Mouse (Mus musculus) MEL (cell line): Measurements from ENCODE around the gene Dock9. TPM values are rescaled to one million over a fixed set of nuclear protein-coding genes. Genes with fewer than 3 reads are reported as not detected.

ENCODE experiments used
- DNase-seq: peaks from one replicate; pipeline ENCODE4 v3.0.0; 2011; ENCODE audit warnings: low read depth, low spot score
- H3K27ac ChIP-seq: 2 replicates; pipeline ENCODE4 v1.5.1; 2012; ENCODE audit warnings: low read depth, mild to moderate bottlenecking, control low read depth, low read length, moderate library complexity; ENCODE audit not compliant: control insufficient read depth
- H3K27me3 ChIP-seq, 2 experiments: fragments of 150-350 bp in 1 of 2; sonication (generic) in 1 of 2; 2 replicates each; pipeline ENCODE4 v1.6.1; 2012; ENCODE audit warnings: low read length in 2 of 2, mild to moderate bottlenecking in 2 of 2, improper control_type of control experiment in 1 of 2, moderate library complexity in 1 of 2; ENCODE audit not compliant: insufficient read depth in 2 of 2, control insufficient read depth in 1 of 2
- H3K36me3 ChIP-seq, 2 experiments: 2 replicates each; pipeline ENCODE4 v1.6.1; 2012 to 2014; ENCODE audit warnings: low read length in 2 of 2, improper control_type of control experiment in 1 of 2, inconsistent platforms in 1 of 2, mild to moderate bottlenecking in 1 of 2; ENCODE audit not compliant: insufficient read depth in 2 of 2, control insufficient read depth in 1 of 2
- H3K4me1 ChIP-seq, 2 experiments: fragments of 150-350 bp in 1 of 2; sonication (generic) in 1 of 2; 2 replicates each; pipeline ENCODE4 v1.6.1; 2012; ENCODE audit warnings: low read length in 2 of 2, improper control_type of control experiment in 1 of 2, mild to moderate bottlenecking in 1 of 2; ENCODE audit not compliant: insufficient read depth in 2 of 2, control insufficient read depth in 1 of 2
- H3K4me3 ChIP-seq, 2 experiments: fragments of 150-350 bp in 1 of 2; sonication (generic) in 1 of 2; 2 replicates each; pipeline ENCODE4 v1.5.1; 2012; ENCODE audit warnings: low read depth in 2 of 2, low read length in 2 of 2, mild to moderate bottlenecking in 2 of 2, moderate library complexity in 2 of 2, control low read depth in 1 of 2, improper control_type of control experiment in 1 of 2; ENCODE audit not compliant: control insufficient read depth in 1 of 2, insufficient read depth in 1 of 2
- H3K79me2 ChIP-seq: 2 replicates; pipeline ENCODE4 v1.6.1; 2012; ENCODE audit warnings: mild to moderate bottlenecking, low read length, moderate library complexity; ENCODE audit not compliant: control insufficient read depth, poor library complexity, insufficient read depth
- H3K9ac ChIP-seq: 2 replicates; pipeline ENCODE4 v1.6.1; 2012; ENCODE audit warnings: low read depth, mild to moderate bottlenecking, control low read depth, low read length, moderate library complexity; ENCODE audit not compliant: control insufficient read depth, poor library complexity, severe bottlenecking
- H3K9me3 ChIP-seq: fragments of 150-350 bp; sonication (generic); replicated peaks from 2 replicates; pipeline ENCODE4 v1.6.1; 2012; ENCODE audit warnings: mild to moderate bottlenecking, low read length, improper control_type of control experiment, moderate library complexity; ENCODE audit not compliant: insufficient read depth
- BHLHE40 ChIP-seq: IDR thresholded peaks from 2 replicates; pipeline ENCODE4 v1.6.1; 2012; ENCODE audit warnings: low read depth, mild to moderate bottlenecking, inconsistent platforms, low read length, improper control_type of control experiment, borderline replicate concordance
- CHD1 ChIP-seq: IDR thresholded peaks from 2 replicates; pipeline ENCODE4 v1.6.1; 2012; ENCODE audit warnings: low read depth, mild to moderate bottlenecking, inconsistent platforms, low read length, improper control_type of control experiment
- CHD2 ChIP-seq: IDR thresholded peaks from 2 replicates; pipeline ENCODE4 v1.6.1; 2011; ENCODE audit warnings: low read length, improper control_type of control experiment
- ELF1 ChIP-seq: IDR thresholded peaks from 2 replicates; pipeline ENCODE4 v1.6.1; 2014; ENCODE audit warnings: low read depth, mild to moderate bottlenecking, inconsistent platforms, low read length, improper control_type of control experiment, moderate library complexity
- ETS1 ChIP-seq: IDR thresholded peaks from 2 replicates; pipeline ENCODE4 v1.6.1; 2012; ENCODE audit warnings: low read depth, mild to moderate bottlenecking, inconsistent platforms, low read length, improper control_type of control experiment, moderate library complexity
- MEF2A ChIP-seq: IDR thresholded peaks from 2 replicates; pipeline ENCODE4 v1.6.1; 2014; ENCODE audit warnings: low read depth, mild to moderate bottlenecking, inconsistent platforms, low read length, improper control_type of control experiment; ENCODE audit not compliant: poor library complexity, insufficient replicate concordance, severe bottlenecking; ENCODE audit errors: extremely low read depth
- MXI1 ChIP-seq: IDR thresholded peaks from 2 replicates; pipeline ENCODE4 v1.6.1; 2011; ENCODE audit warnings: mild to moderate bottlenecking, low read depth, low read length, improper control_type of control experiment
- POLR2AphosphoS5 ChIP-seq: IDR thresholded peaks from 2 replicates; pipeline ENCODE4 v1.6.1; 2012; ENCODE audit warnings: low read depth, borderline replicate concordance, mild to moderate bottlenecking, inconsistent platforms, low read length, moderate library complexity, mixed read lengths
- RCOR1 ChIP-seq: IDR thresholded peaks from 2 replicates; pipeline ENCODE4 v1.6.1; 2012; ENCODE audit warnings: low read depth, mild to moderate bottlenecking, inconsistent platforms, low read length, improper control_type of control experiment
- SIN3A ChIP-seq: IDR thresholded peaks from 2 replicates; pipeline ENCODE4 v1.6.1; 2012; ENCODE audit warnings: low read length, improper control_type of control experiment, inconsistent platforms
- TAL1 ChIP-seq: IDR thresholded peaks from 2 replicates; pipeline ENCODE4 v1.6.1; 2012; ENCODE audit warnings: mild to moderate bottlenecking, inconsistent platforms, low read length, moderate library complexity, mixed read lengths
- TBP ChIP-seq: IDR thresholded peaks from 2 replicates; pipeline ENCODE4 v1.8.0; 2011; ENCODE audit warnings: low read depth, low read length, improper control_type of control experiment
- UBTF ChIP-seq: IDR thresholded peaks from 2 replicates; pipeline ENCODE4 v1.6.1; 2012; ENCODE audit warnings: low read depth, mild to moderate bottlenecking, inconsistent platforms, low read length, improper control_type of control experiment, moderate library complexity, borderline replicate concordance; ENCODE audit not compliant: insufficient read depth
- ZC3H11A ChIP-seq: IDR thresholded peaks from 2 replicates; pipeline ENCODE4 v1.6.1; 2012; ENCODE audit warnings: low read depth, mild to moderate bottlenecking, inconsistent platforms, low read length, improper control_type of control experiment
- ZKSCAN1 ChIP-seq: IDR thresholded peaks from 2 replicates; pipeline ENCODE4 v1.6.1; 2012; ENCODE audit warnings: low read depth, mild to moderate bottlenecking, inconsistent platforms, low read length, improper control_type of control experiment, moderate library complexity
- ZMIZ1 ChIP-seq: IDR thresholded peaks from 2 replicates; pipeline ENCODE4 v1.6.1; 2012; ENCODE audit warnings: low read depth, mild to moderate bottlenecking, inconsistent platforms, low read length, improper control_type of control experiment, moderate library complexity
- polyA plus RNA-seq, 2 experiments: library from polyadenylated mRNA; stranded (reverse) in 1 of 2; unstranded in 1 of 2; fragments of >175 nt in 1 of 2; fragments of >200 nt in 1 of 2; gene quantifications; 2 replicates each; pipeline versions ENCODE4 v1.2.1 to v1.2.4; 2012; ENCODE audit warnings: low replicate concordance in 2 of 2, low read depth in 1 of 2; ENCODE audit not compliant: insufficient read length in 2 of 2, insufficient read depth in 1 of 2, missing spikeins in 1 of 2
- total RNA-seq: library from RNA; depleted of rRNA; stranded (reverse); fragments of 300-350 nt; gene quantifications from 2 replicates; pipeline ENCODE4 v1.2.3, GENCODE M21; 2012

The Dock9 gene
- total and polyA plus RNA-seq, 3 experiments, result 6.3 to 9.4 TPM; not detected in 1

DNA sequence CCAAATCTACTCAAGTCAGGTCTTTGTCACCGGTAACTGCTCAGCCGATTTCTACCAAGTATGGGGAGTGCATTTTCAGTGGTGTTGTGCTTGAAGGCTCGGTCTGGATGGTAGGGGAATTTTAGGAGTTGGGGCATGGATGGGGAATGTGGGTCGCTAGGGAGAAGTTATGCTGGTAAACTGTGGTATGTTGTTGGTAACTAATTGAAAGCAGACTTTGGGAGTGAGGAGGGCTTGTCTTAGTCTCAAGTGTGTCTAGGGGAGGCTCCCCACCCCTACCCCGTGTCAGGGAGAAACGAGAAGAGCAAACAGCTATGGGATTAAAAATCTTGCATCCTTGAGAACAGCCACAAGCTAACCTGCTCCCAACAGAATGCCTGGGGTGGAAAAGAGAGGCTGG lies 231.7 kb downstream of the Dock9 start:
- no peaks in the 10 kb centered on the region for H3K4me1 ChIP-seq
- no peak for TF ChIP-seq ETS1
- TF ChIP-seq MXI1, result no peak
- TF ChIP-seq ELF1, result no peak
- no peak for TF ChIP-seq TAL1
- no peak overlapping the region for H3K4me3 ChIP-seq
- H3K9me3 ChIP-seq, result no peaks in the 10 kb centered on the region
- H3K9ac ChIP-seq, result no peak overlapping the region
- H3K79me2 ChIP-seq, result no peaks in the 10 kb centered on the region
- no peaks in the 10 kb centered on the region for H3K27me3 ChIP-seq
- H3K36me3 ChIP-seq, result no peaks in the 10 kb centered on the region
- no peak for DNase-seq
- H3K27ac ChIP-seq, result no peak overlapping the region

DNA sequence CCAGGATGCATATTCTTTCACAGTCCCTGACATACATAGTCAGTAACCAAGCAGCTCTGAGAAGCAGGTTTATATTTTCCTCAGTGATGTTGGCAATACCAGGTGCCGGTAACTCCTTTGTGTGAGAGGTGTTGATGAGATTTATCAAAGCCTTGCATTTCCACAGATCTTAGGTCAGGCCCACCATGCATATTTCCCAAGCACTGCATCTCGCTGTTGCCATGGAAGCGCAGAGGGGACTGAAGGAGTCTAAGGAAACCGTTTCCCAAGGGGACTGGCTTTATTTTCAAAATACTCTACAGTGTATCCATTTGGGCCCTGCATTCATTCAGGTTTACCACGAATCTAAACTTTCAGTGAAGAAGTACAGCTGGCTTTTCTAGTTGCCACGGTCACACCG lies 233.0 kb downstream of the Dock9 start:
- Histone ChIP-seq H3K9me3 (no peaks in the 10 kb centered on the region), H3K79me2 (no peaks in the 10 kb centered on the region), H3K27me3 (no peaks in the 10 kb centered on the region), H3K27ac (no peak overlapping the region), H3K9ac (no peak overlapping the region), H3K36me3 (no peaks in the 10 kb centered on the region), H3K4me1 (no peaks in the 10 kb centered on the region), H3K4me3 (no peak overlapping the region)
- TF ChIP-seq UBTF, result no peak
- TF ChIP-seq ZC3H11A, result no peak
- no peak for TF ChIP-seq POLR2AphosphoS5
- no peak for TF ChIP-seq CHD2
- no peak for TF ChIP-seq MXI1
- DNase-seq, result no peak

DNA sequence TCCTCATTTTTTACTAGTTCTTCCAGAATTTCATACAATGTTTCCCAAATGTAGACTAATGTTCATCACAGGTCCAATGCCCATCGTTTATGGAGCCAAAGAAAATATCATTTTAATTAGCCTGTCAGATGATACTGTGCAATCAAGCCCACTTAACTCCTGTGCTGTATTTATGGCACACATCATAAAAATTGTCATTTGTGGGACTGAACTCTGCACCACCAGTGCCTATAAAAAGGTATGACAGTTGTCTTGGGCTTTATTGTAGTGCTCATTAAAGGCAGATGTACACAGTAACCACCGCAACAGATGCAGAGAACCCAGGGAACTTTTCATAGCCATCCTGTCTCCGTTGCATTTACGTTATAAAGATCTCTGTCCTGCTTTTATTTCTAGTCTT lies 233.7 kb downstream of the Dock9 start:
- no peak for DNase-seq
- no peak overlapping the region for H3K27ac ChIP-seq
- TF ChIP-seq MEF2A (no peak), SIN3A (no peak), ZKSCAN1 (no peak), TBP (no peak), MXI1 (no peak), CHD1 (no peak), RCOR1 (no peak), BHLHE40 (no peak), ZMIZ1 (no peak)

More for the DNA sequence above, 233.7 kb downstream of the Dock9 start:
- Histone ChIP-seq H3K79me2 (no peaks in the 10 kb centered on the region), H3K4me1 (no peaks in the 10 kb centered on the region), H3K4me3 (no peak overlapping the region), H3K36me3 (no peaks in the 10 kb centered on the region), H3K9me3 (no peaks in the 10 kb centered on the region), H3K27me3 (no peaks in the 10 kb centered on the region), H3K9ac (no peak overlapping the region)
